Mouse (Mus musculus): ENCODE measurements around the gene Cyren. TPM values are rescaled to one million over a fixed set of nuclear protein-coding genes. Genes with fewer than 3 reads are reported as not detected.

The Cyren gene
- 1 to 10 TPM; 5.9 to 7.5 TPM for total RNA-seq (2021)

- DNase-seq: peak; percentile 88 to 89
Observed at GRCm38 (mm10) chr6:34877509-34878321, at the start of gene Cyren. Gene Cyren (minus strand): TSS chr6:34878060.

GRCm38 (mm10) chr6:34927594-34927993 is 49.7 kb upstream of the Cyren start:
- no peak for DNase-seq

- peak; percentile 61 to 72 for DNase-seq
Observed at GRCm38 (mm10) chr6:34927156-34927555, 49.3 kb upstream of the Cyren start.

- DNase-seq: no peak
Observed at GRCm38 (mm10) chr6:34921941-34922340, 44.1 kb upstream of the Cyren start.

- DNase-seq: no peak
Observed at GRCm38 (mm10) chr6:34920631-34921030, 42.8 kb upstream of the Cyren start.

GRCm38 (mm10) chr6:34919956-34920355 is 42.1 kb upstream of the Cyren start, which contains the start of gene Stra8:
Gene Stra8 (plus strand): TSS chr6:34920163.
- DNase-seq: no peak

- DNase-seq: no peak
Observed at GRCm38 (mm10) chr6:34919146-34919545, 41.3 kb upstream of the Cyren start.

GRCm38 (mm10) chr6:34914462-34914861 is 36.6 kb upstream of the Cyren start:
- DNase-seq: no peak

- no peak for DNase-seq
Observed at GRCm38 (mm10) chr6:34913341-34914040, 35.6 kb upstream of the Cyren start.

GRCm38 (mm10) chr6:34910371-34911219 is 32.7 kb upstream of the Cyren start, which contains the start of gene Wdr91:
Gene Wdr91 (minus strand): TSS chr6:34910876.
- peak; percentile 90 for DNase-seq

GRCm38 (mm10) chr6:34909631-34910345 is 31.9 kb upstream of the Cyren start:
- no peak for DNase-seq

GRCm38 (mm10) chr6:34907696-34908260 is 29.9 kb upstream of the Cyren start:
- DNase-seq: no peak

- DNase-seq: no peak
Observed at GRCm38 (mm10) chr6:34907121-34907614, 29.3 kb upstream of the Cyren start.

- no peak for DNase-seq
Observed at GRCm38 (mm10) chr6:34906661-34907060, 28.8 kb upstream of the Cyren start.

GRCm38 (mm10) chr6:34906125-34906524 is 28.3 kb upstream of the Cyren start:
- DNase-seq: no peak

GRCm38 (mm10) chr6:34904361-34904760 is 26.5 kb upstream of the Cyren start:
- DNase-seq: no peak

GRCm38 (mm10) chr6:34903851-34904250 is 26.0 kb upstream of the Cyren start:
- no peak for DNase-seq

- DNase-seq: no peak
Observed at GRCm38 (mm10) chr6:34903441-34903840, 25.6 kb upstream of the Cyren start.

- DNase-seq: no peak
Observed at GRCm38 (mm10) chr6:34902578-34902977, 24.7 kb upstream of the Cyren start.

- no peak for DNase-seq
Observed at GRCm38 (mm10) chr6:34901911-34902444, 24.1 kb upstream of the Cyren start.

GRCm38 (mm10) chr6:34900990-34901389 is 23.1 kb upstream of the Cyren start:
- no peak for DNase-seq
